Mouse (Mus musculus) forebrain, embryonic 13.5 days (tissue): ENCODE measurements around the gene Slc36a2. TPM values are rescaled to one million over a fixed set of nuclear protein-coding genes. Genes with fewer than 3 reads are reported as not detected.

Experiments used
- ATAC-seq: fragments of 200-750 bp; cut with Nextera tagmentation; 2 replicates; pipeline ENCODE4 v1.8.0; 2017
- H3K27ac ChIP-seq: fragments of 300-500 bp; sonication (generic); 2 replicates; pipeline ENCODE4 v1.5.1; 2015; ENCODE audit warnings: inconsistent platforms, mild to moderate bottlenecking, moderate library complexity
- H3K27me3 ChIP-seq: fragments of 300-500 bp; sonication (generic); 2 replicates; pipeline ENCODE4 v1.6.1; 2015; ENCODE audit warnings: mild to moderate bottlenecking, inconsistent platforms
- H3K36me3 ChIP-seq: fragments of 300-500 bp; sonication (generic); 2 replicates; pipeline ENCODE4 v1.6.1; 2015; ENCODE audit warnings: mild to moderate bottlenecking, inconsistent platforms; ENCODE audit not compliant: poor library complexity, severe bottlenecking
- H3K4me1 ChIP-seq: fragments of 300-500 bp; sonication (generic); 2 replicates; pipeline ENCODE4 v1.6.1; 2015; ENCODE audit warnings: inconsistent platforms
- H3K4me2 ChIP-seq: fragments of 300-500 bp; sonication (generic); 2 replicates; pipeline ENCODE4 v1.6.1; 2015; ENCODE audit warnings: inconsistent platforms, mild to moderate bottlenecking, moderate library complexity
- H3K4me3 ChIP-seq: fragments of 300-500 bp; sonication (generic); 2 replicates; pipeline ENCODE4 v1.5.1; 2015; ENCODE audit warnings: mild to moderate bottlenecking, inconsistent platforms
- H3K9ac ChIP-seq: fragments of 300-500 bp; sonication (generic); 2 replicates; pipeline ENCODE4 v1.6.1; 2015; ENCODE audit warnings: mild to moderate bottlenecking, inconsistent platforms
- H3K9me3 ChIP-seq: fragments of 300-500 bp; sonication (generic); replicated peaks from 2 replicates; pipeline ENCODE4 v1.6.1; 2016; ENCODE audit warnings: inconsistent platforms
- WGBS: fragments of 180-500 bp; shearing (Covaris S2); methylation state at CpG from one replicate; pipeline ENCODE4 v1.1.7; 2015; 5-methylcytosine and 5-hydroxymethylcytosine counted together
- polyA plus RNA-seq: library from polyadenylated mRNA; unstranded; fragments of >200 nt; fragmentation: Nextera tagmentation; extraction: Ambion mirVana; gene quantifications from 2 replicates; pipeline ENCODE4 v1.2.1, GENCODE M21; 2015

Slc36a2 gene
- polyA plus RNA-seq, 1 experiment from 2014 or later: 0.13 TPM

GRCm38 (mm10) chr11:55178830-55179229, 6.0 kb downstream of the Slc36a2 start:
- Histone ChIP-seq H3K9ac (no peak overlapping the region), H3K27me3 (no peaks in the 10 kb centered on the region), H3K4me3 (no peak overlapping the region), H3K36me3 (no peaks in the 10 kb centered on the region), H3K27ac (no peak overlapping the region), H3K4me1 (no peaks in the 10 kb centered on the region), H3K9me3 (no peaks in the 10 kb centered on the region), H3K4me2 (no peak overlapping the region)
- 88% methylated on average over 4 of the region's 4 CpGs for WGBS
- ATAC-seq: no peak

GRCm38 (mm10) chr11:55170501-55170900, 14.4 kb downstream of the Slc36a2 start:
- Histone ChIP-seq H3K36me3 (no peaks in the 10 kb centered on the region), H3K27ac (no peak overlapping the region), H3K9ac (no peak overlapping the region), H3K4me1 (no peaks in the 10 kb centered on the region), H3K4me3 (no peak overlapping the region), H3K27me3 (no peaks in the 10 kb centered on the region), H3K9me3 (no peaks in the 10 kb centered on the region), H3K4me2 (no peak overlapping the region)
- WGBS: 75% methylated on average over 4 of the region's 4 CpGs
- no peak for ATAC-seq

- Histone ChIP-seq H3K27me3 (no peaks in the 10 kb centered on the region), H3K4me2 (no peak overlapping the region), H3K27ac (no peak overlapping the region), H3K36me3 (no peaks in the 10 kb centered on the region), H3K4me3 (no peak overlapping the region), H3K9me3 (no peaks in the 10 kb centered on the region), H3K9ac (no peak overlapping the region), H3K4me1 (no peaks in the 10 kb centered on the region)
- ATAC-seq: no peak
- 89% methylated on average over 6 of the region's 6 CpGs for WGBS
Observed at GRCm38 (mm10) chr11:55168914-55169313, 16.0 kb downstream of the Slc36a2 start.

- Histone ChIP-seq H3K4me1 (no peaks in the 10 kb centered on the region), H3K4me2 (no peak overlapping the region), H3K9ac (no peak overlapping the region), H3K4me3 (no peak overlapping the region), H3K27ac (no peak overlapping the region), H3K9me3 (no peaks in the 10 kb centered on the region), H3K36me3 (no peaks in the 10 kb centered on the region), H3K27me3 (no peaks in the 10 kb centered on the region)
- 84% methylated on average over 4 of the region's 4 CpGs for WGBS
- no peak for ATAC-seq
Observed at GRCm38 (mm10) chr11:55168504-55168903, 16.4 kb downstream of the Slc36a2 start.

- H3K27ac ChIP-seq: no peak overlapping the region
- H3K4me1 ChIP-seq: no peaks in the 10 kb centered on the region
- H3K9me3 ChIP-seq: no peaks in the 10 kb centered on the region
- no peak overlapping the region for H3K4me2 ChIP-seq
- no peaks in the 10 kb centered on the region for H3K36me3 ChIP-seq
- no peak for ATAC-seq
- H3K27me3 ChIP-seq: no peaks in the 10 kb centered on the region
- no peak overlapping the region for H3K9ac ChIP-seq
- 93% methylated on average over 7 of the region's 7 CpGs for WGBS
- no peak overlapping the region for H3K4me3 ChIP-seq
Observed at GRCm38 (mm10) chr11:55165748-55166147, 19.1 kb downstream of the Slc36a2 start.

GRCm38 (mm10) chr11:55164723-55165122, 20.2 kb downstream of the Slc36a2 start:
- Histone ChIP-seq H3K27ac (no peak overlapping the region), H3K4me2 (no peak overlapping the region), H3K4me3 (no peak overlapping the region), H3K9me3 (no peaks in the 10 kb centered on the region), H3K27me3 (no peaks in the 10 kb centered on the region), H3K4me1 (no peaks in the 10 kb centered on the region), H3K9ac (no peak overlapping the region), H3K36me3 (no peaks in the 10 kb centered on the region)
- WGBS: 52% methylated on average over 3 of the region's 3 CpGs
- no peak for ATAC-seq

GRCm38 (mm10) chr11:55162670-55163069, 22.2 kb downstream of the Slc36a2 start:
- Histone ChIP-seq H3K36me3 (no peaks in the 10 kb centered on the region), H3K4me2 (no peak overlapping the region), H3K4me3 (no peak overlapping the region), H3K4me1 (no peaks in the 10 kb centered on the region), H3K9me3 (no peaks in the 10 kb centered on the region), H3K9ac (no peak overlapping the region), H3K27me3 (no peaks in the 10 kb centered on the region), H3K27ac (no peak overlapping the region)
- WGBS: 54% methylated on average over 9 of the region's 9 CpGs
- no peak for ATAC-seq

- WGBS: 55% methylated on average over 13 of the region's 13 CpGs
- Histone ChIP-seq H3K9me3 (no peaks in the 10 kb centered on the region), H3K36me3 (no peaks in the 10 kb centered on the region), H3K4me3 (no peak overlapping the region), H3K27me3 (no peaks in the 10 kb centered on the region), H3K4me2 (no peak overlapping the region), H3K27ac (no peak overlapping the region), H3K9ac (no peak overlapping the region), H3K4me1 (no peaks in the 10 kb centered on the region)
- 0 out of 2 replicates have a peak, but pooled peaks have one; percentile 27 for ATAC-seq
Observed at GRCm38 (mm10) chr11:55158785-55159359, 26.0 kb downstream of the Slc36a2 start.

GRCm38 (mm10) chr11:55155070-55155421, 29.8 kb downstream of the Slc36a2 start:
- H3K4me2 ChIP-seq: no peak overlapping the region
- WGBS: 86% methylated on average over 6 of the region's 6 CpGs
- H3K4me3 ChIP-seq: no peak overlapping the region
- H3K36me3 ChIP-seq: no peaks in the 10 kb centered on the region
- H3K27me3 ChIP-seq: no peaks in the 10 kb centered on the region
- H3K4me1 ChIP-seq: no peaks in the 10 kb centered on the region
- H3K9me3 ChIP-seq: no peaks in the 10 kb centered on the region
- ATAC-seq: no peak
- H3K27ac ChIP-seq: no peak overlapping the region
- no peak overlapping the region for H3K9ac ChIP-seq

GRCm38 (mm10) chr11:55154398-55155069, 30.3 kb downstream of the Slc36a2 start:
- H3K4me3 ChIP-seq: no peak overlapping the region
- H3K27ac ChIP-seq: no peak overlapping the region
- H3K4me2 ChIP-seq: no peak overlapping the region
- no peaks in the 10 kb centered on the region for H3K9me3 ChIP-seq
- 73% methylated on average over 3 of the region's 3 CpGs for WGBS
- ATAC-seq: no peak
- H3K36me3 ChIP-seq: no peaks in the 10 kb centered on the region
- H3K27me3 ChIP-seq: no peaks in the 10 kb centered on the region
- no peaks in the 10 kb centered on the region for H3K4me1 ChIP-seq
- H3K9ac ChIP-seq: no peak overlapping the region

GRCm38 (mm10) chr11:55151608-55152007, 33.3 kb downstream of the Slc36a2 start, which contains the start of gene Slc36a3:
Gene Slc36a3 (minus strand): TSS chr11:55151708.
- WGBS: 87% methylated on average over 3 of the region's 3 CpGs
- H3K36me3 ChIP-seq: no peaks in the 10 kb centered on the region
- no peaks in the 10 kb centered on the region for H3K9me3 ChIP-seq
- H3K27ac ChIP-seq: no peak within 1 kb of the TSS
- no peak for ATAC-seq
- no peaks in the 10 kb centered on the region for H3K4me1 ChIP-seq
- H3K27me3 ChIP-seq: no peaks in the 10 kb centered on the region
- H3K4me3 ChIP-seq: no peak within 1 kb of the TSS
- no peak within 1 kb of the TSS for H3K9ac ChIP-seq
- H3K4me2 ChIP-seq: no peak within 1 kb of the TSS

- no peak overlapping the region for H3K9ac ChIP-seq
- no peak overlapping the region for H3K4me3 ChIP-seq
- no peaks in the 10 kb centered on the region for H3K36me3 ChIP-seq
- 74% methylated on average over 4 of the region's 4 CpGs for WGBS
- no peaks in the 10 kb centered on the region for H3K27me3 ChIP-seq
- no peak overlapping the region for H3K27ac ChIP-seq
- no peak overlapping the region for H3K4me2 ChIP-seq
- H3K9me3 ChIP-seq: no peaks in the 10 kb centered on the region
- H3K4me1 ChIP-seq: no peaks in the 10 kb centered on the region
- ATAC-seq: no peak
Observed at GRCm38 (mm10) chr11:55148461-55148860, 36.4 kb downstream of the Slc36a2 start.

GRCm38 (mm10) chr11:55147423-55147822, 37.5 kb downstream of the Slc36a2 start:
- Histone ChIP-seq H3K27ac (no peak overlapping the region), H3K27me3 (no peaks in the 10 kb centered on the region), H3K36me3 (no peaks in the 10 kb centered on the region), H3K9ac (no peak overlapping the region), H3K4me3 (no peak overlapping the region), H3K4me2 (no peak overlapping the region), H3K4me1 (no peaks in the 10 kb centered on the region), H3K9me3 (no peaks in the 10 kb centered on the region)
- 60% methylated on average over 6 of the region's 6 CpGs for WGBS
- ATAC-seq: no peak
